Mouse (Mus musculus) lung, adult 2 months (tissue): Measurements from ENCODE around the gene Cntnap2.

Source experiments
- CTCF ChIP-seq: fragments of 200-500 bp; IDR thresholded peaks from 2 replicates; pipeline ENCODE4 v1.5.1; 2011; ENCODE audit warnings: mild to moderate bottlenecking, low read length, control low read depth; ENCODE audit not compliant: insufficient read depth
- POLR2A ChIP-seq: fragments of 200-500 bp; IDR thresholded peaks from 2 replicates; pipeline ENCODE4 v1.6.1; 2011; ENCODE audit warnings: low read depth, mild to moderate bottlenecking, control low read depth, low read length, borderline replicate concordance; ENCODE audit errors: extremely low read depth

DNA sequence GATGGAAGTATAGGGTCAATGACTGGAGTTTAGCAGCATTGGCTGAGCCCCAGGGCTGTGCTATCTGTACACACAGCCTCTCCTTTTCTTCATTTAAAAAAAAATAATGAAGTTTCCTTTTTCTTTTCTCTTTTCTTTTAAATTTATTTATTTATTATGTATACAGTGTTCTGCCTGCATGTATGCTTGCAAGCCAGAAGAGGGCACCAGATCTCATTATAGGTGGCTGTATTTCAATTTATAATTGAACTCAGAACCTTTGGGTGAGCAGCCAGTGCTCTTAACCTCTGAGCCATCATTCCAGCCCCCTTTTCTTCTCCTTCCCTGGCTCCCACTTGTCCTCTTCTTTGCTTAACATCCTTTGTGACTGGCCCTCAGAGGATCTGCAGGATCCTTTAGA lies 1807.2 kb downstream of the Cntnap2 start:
- TF ChIP-seq POLR2A (no peak), CTCF (no peak)
